Mouse (Mus musculus): ENCODE data around the gene Itk. TPM values are rescaled to one million over a fixed set of nuclear protein-coding genes. Genes with fewer than 3 reads are reported as not detected.

Gene Itk
- polyA plus RNA-seq, 1 experiment = 1.8 TPM

DNA sequence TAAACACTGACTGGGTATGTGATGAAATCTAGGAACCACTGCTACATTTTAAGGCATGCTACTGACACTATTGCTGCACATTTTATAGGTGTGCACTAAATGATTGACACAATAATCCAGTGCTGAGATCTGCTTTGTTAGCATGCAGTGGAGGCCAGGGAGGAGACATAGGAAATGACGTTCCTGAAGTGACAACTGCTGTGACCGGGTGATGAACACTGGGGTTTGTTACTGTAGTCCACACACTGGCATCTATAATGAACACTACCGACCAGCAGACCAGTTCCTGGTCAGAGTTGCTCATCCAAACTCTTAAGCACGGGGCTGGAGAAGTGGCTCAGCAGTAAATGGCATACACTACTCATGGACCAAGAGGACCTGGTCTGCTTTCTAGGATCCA lies 4.1 kb upstream of the Itk start:
- no peaks in the 10 kb centered on the region for H3K36me3 ChIP-seq (ENCODE audit: control insufficient read depth, insufficient read depth, low read length)
- no peaks in the 10 kb centered on the region for H3K4me1 ChIP-seq (ENCODE audit: control insufficient read depth, insufficient read depth, low read length)
- no peak overlapping the region for H3K4me3 ChIP-seq (ENCODE audit: insufficient read depth, low read depth, low read length)
- no peak for DNase-seq
- no peaks in the 10 kb centered on the region for H3K27me3 ChIP-seq (replicated peaks; ENCODE audit: control insufficient read depth, insufficient read depth, low read length)
- 85% methylated on average over 4 of the region's 4 CpGs for WGBS
- H3K27ac ChIP-seq (ENCODE audit: insufficient read depth, low read depth, low read length) = no peak overlapping the region
- no peak for TF ChIP-seq POLR2A (IDR thresholded peaks at IDR 0.05; ENCODE audit: low read depth, low read length)
- TF ChIP-seq CTCF (conservative IDR thresholded peaks at IDR 0.05; ENCODE audit: insufficient read depth, insufficient read length, low read depth, low read length) = no peak

DNA sequence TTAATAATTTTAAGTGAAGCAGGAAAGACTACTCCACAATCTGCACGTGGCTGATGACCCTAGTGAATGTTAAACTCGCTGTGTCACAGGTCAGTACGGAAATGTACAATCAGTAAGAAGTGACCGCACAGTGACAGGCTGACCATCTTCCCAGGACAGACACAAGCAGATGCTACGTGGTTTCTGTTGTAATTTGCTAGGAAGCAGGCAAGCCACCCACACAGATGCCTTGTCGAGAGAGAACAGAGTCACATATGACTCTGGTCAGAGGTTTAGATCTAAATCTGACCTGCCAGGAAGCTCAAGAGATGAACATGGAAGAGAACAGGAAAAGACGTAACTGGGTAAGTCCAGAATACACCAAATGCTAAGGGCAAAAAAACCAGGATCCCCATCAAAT lies 3.6 kb upstream of the Itk start:
- H3K4me1 ChIP-seq (ENCODE audit: control insufficient read depth, insufficient read depth, low read length) = no peaks in the 10 kb centered on the region
- 65% methylated on average over 7 of the region's 7 CpGs for WGBS

DNA sequence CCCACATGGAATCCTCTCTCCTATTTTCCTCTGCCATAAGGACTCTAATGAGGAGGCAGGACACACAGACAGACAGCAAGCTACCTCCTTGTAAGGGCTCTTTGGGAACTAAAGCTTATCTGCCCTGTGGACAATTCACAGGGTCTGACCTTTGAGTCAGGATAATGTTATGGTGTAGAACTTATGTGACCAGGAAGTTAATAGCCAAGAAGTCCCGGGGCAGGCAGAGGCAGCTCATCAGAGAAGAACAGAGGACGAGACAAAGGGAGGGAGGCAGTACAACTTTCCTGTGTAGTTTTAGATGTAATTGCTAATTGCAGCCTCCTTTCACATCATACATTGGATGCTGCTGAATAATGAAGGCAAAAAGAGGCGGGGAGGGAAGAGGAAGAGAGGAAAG lies 1.3 kb upstream of the Itk start:
- Histone ChIP-seq H3K27ac (ENCODE audit: insufficient read depth, low read depth, low read length) (no peak overlapping the region), H3K4me3 (ENCODE audit: insufficient read depth, low read depth, low read length) (no peak overlapping the region), H3K4me1 (ENCODE audit: control insufficient read depth, insufficient read depth, low read length) (no peaks in the 10 kb centered on the region), H3K27me3 (replicated peaks; ENCODE audit: control insufficient read depth, insufficient read depth, low read length) (no peaks in the 10 kb centered on the region), H3K36me3 (ENCODE audit: control insufficient read depth, insufficient read depth, low read length) (no peaks in the 10 kb centered on the region)
- 46% methylated on average over 3 of the region's 3 CpGs for WGBS
- TF ChIP-seq POLR2A (IDR thresholded peaks at IDR 0.05; ENCODE audit: low read depth, low read length) = no peak
- TF ChIP-seq CTCF (conservative IDR thresholded peaks at IDR 0.05; ENCODE audit: insufficient read depth, insufficient read length, low read depth, low read length) = no peak
- DNase-seq = no peak

More for the DNA sequence above, 3.6 kb upstream of the Itk start:
- DNase-seq = no peak
- Histone ChIP-seq H3K27ac (ENCODE audit: insufficient read depth, low read depth, low read length) (no peak overlapping the region), H3K36me3 (ENCODE audit: control insufficient read depth, insufficient read depth, low read length) (no peaks in the 10 kb centered on the region), H3K27me3 (replicated peaks; ENCODE audit: control insufficient read depth, insufficient read depth, low read length) (no peaks in the 10 kb centered on the region), H3K4me3 (ENCODE audit: insufficient read depth, low read depth, low read length) (no peak overlapping the region)
- TF ChIP-seq CTCF (conservative IDR thresholded peaks at IDR 0.05; ENCODE audit: insufficient read depth, insufficient read length, low read depth, low read length) (no peak), POLR2A (IDR thresholded peaks at IDR 0.05; ENCODE audit: low read depth, low read length) (no peak)

DNA sequence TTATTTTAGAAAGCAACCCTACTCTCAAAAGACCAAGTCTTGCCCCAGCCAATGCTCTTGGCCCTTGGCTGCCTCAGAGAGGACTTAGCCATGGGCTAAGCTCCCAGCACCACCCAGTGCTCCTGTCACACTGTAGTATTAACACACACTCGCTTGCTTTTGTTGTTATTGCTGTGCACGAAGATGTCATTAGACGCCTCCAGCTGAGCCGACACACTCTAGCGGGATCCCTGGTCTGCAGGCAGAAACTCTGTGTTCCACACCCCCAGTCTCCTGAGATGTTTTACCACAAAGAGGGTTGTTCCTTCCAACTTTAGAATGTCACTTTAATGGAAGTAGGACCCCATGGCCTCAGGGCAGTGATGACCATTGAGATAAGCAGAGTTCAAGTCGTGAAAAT lies 877 bp downstream of the Itk start:
- Histone ChIP-seq H3K27me3 (replicated peaks; ENCODE audit: control insufficient read depth, insufficient read depth, low read length) (no peaks in the 10 kb centered on the region), H3K4me1 (ENCODE audit: control insufficient read depth, insufficient read depth, low read length) (no peaks in the 10 kb centered on the region), H3K27ac (ENCODE audit: insufficient read depth, low read depth, low read length) (no peak overlapping the region), H3K4me3 (ENCODE audit: insufficient read depth, low read depth, low read length) (no peak overlapping the region), H3K36me3 (ENCODE audit: control insufficient read depth, insufficient read depth, low read length) (no peaks in the 10 kb centered on the region)
- 51% methylated on average over 6 of the region's 6 CpGs for WGBS
- TF ChIP-seq CTCF (conservative IDR thresholded peaks at IDR 0.05; ENCODE audit: insufficient read depth, insufficient read length, low read depth, low read length) = no peak
- no peak for TF ChIP-seq POLR2A (IDR thresholded peaks at IDR 0.05; ENCODE audit: low read depth, low read length)
- no peak for DNase-seq

DNA sequence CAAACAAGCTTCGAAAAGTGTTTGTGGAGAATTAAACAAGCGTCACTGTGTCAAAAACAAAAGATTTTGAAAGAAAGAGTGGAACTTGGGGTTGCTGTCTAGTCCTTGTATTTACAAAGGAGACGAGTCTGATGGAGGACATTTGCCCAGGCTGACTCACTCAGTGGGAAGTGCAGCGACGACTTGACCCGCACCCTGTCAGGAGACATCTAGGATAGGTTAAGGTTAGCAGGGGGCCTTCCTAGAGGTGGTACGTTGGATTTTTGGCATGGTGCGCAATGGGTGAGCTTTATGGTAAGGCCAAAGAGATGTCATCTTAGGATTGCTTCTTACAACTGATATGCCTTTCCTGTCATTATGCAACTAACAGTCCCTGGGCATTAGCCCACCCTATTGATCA lies 2.3 kb downstream of the Itk start:
- no peak for DNase-seq
- WGBS = 91% methylated on average over 8 of the region's 8 CpGs
- H3K4me3 ChIP-seq (ENCODE audit: insufficient read depth, low read depth, low read length) = no peak overlapping the region
- H3K4me1 ChIP-seq (ENCODE audit: control insufficient read depth, insufficient read depth, low read length) = no peaks in the 10 kb centered on the region
- no peaks in the 10 kb centered on the region for H3K36me3 ChIP-seq (ENCODE audit: control insufficient read depth, insufficient read depth, low read length)
- no peak overlapping the region for H3K27ac ChIP-seq (ENCODE audit: insufficient read depth, low read depth, low read length)
- H3K27me3 ChIP-seq (replicated peaks; ENCODE audit: control insufficient read depth, insufficient read depth, low read length) = no peaks in the 10 kb centered on the region
- no peak for TF ChIP-seq CTCF (conservative IDR thresholded peaks at IDR 0.05; ENCODE audit: insufficient read depth, insufficient read length, low read depth, low read length)
- no peak for TF ChIP-seq POLR2A (IDR thresholded peaks at IDR 0.05; ENCODE audit: low read depth, low read length)

DNA sequence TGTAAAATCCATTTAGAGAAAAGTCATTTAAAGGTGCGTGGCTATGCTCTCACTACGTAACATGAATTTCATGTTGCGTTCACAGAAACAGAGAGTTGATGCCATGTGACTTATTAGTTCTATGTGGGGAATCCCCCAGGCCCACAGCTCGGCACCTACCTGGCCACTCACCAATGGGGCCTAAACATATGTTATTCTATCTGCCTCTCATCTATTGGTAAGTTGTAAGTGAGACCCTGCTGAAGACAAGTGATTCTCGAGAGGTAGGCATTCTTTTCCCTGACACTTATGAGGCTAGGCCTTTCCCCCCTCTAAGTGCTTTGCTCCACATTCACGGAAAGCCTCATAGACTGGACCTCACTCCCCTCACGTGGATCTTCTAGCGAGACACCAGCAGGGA lies 2.8 kb downstream of the Itk start:
- Histone ChIP-seq H3K4me1 (ENCODE audit: control insufficient read depth, insufficient read depth, low read length) (no peaks in the 10 kb centered on the region), H3K36me3 (ENCODE audit: control insufficient read depth, insufficient read depth, low read length) (no peaks in the 10 kb centered on the region), H3K27me3 (replicated peaks; ENCODE audit: control insufficient read depth, insufficient read depth, low read length) (no peaks in the 10 kb centered on the region), H3K27ac (ENCODE audit: insufficient read depth, low read depth, low read length) (no peak overlapping the region), H3K4me3 (ENCODE audit: insufficient read depth, low read depth, low read length) (no peak overlapping the region)
- WGBS = 88% methylated on average over 8 of the region's 8 CpGs
- TF ChIP-seq CTCF (conservative IDR thresholded peaks at IDR 0.05; ENCODE audit: insufficient read depth, insufficient read length, low read depth, low read length) = no peak
- TF ChIP-seq POLR2A (IDR thresholded peaks at IDR 0.05; ENCODE audit: low read depth, low read length) = no peak
- no peak for DNase-seq

DNA sequence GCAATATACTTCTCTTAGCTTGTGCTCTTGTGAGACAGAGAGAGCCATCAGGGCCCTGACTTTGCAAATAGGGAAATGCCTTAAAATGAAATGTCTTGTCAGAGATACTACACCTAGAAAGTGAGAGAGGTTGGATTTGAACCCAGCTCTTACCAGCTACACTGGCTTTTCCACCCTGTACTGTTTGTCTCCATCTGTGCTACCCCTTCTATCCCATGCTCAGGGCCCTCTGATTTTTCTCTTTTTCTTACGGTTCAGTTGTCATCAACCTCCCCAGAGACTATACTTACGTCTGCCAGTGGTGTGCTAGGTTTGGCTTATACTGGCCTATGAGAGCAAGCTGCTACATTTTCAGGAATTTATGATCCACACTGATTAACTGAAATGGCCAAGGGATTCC lies 4.4 kb downstream of the Itk start:
- TF ChIP-seq CTCF (conservative IDR thresholded peaks at IDR 0.05; ENCODE audit: insufficient read depth, insufficient read length, low read depth, low read length) (no peak), POLR2A (IDR thresholded peaks at IDR 0.05; ENCODE audit: low read depth, low read length) (no peak)
- Histone ChIP-seq H3K27ac (ENCODE audit: insufficient read depth, low read depth, low read length) (no peak overlapping the region), H3K4me1 (ENCODE audit: control insufficient read depth, insufficient read depth, low read length) (no peaks in the 10 kb centered on the region), H3K36me3 (ENCODE audit: control insufficient read depth, insufficient read depth, low read length) (no peaks in the 10 kb centered on the region), H3K4me3 (ENCODE audit: insufficient read depth, low read depth, low read length) (no peak overlapping the region), H3K27me3 (replicated peaks; ENCODE audit: control insufficient read depth, insufficient read depth, low read length) (no peaks in the 10 kb centered on the region)
- DNase-seq = no peak
- WGBS = 82% methylated on average over 2 of the region's 2 CpGs

DNA sequence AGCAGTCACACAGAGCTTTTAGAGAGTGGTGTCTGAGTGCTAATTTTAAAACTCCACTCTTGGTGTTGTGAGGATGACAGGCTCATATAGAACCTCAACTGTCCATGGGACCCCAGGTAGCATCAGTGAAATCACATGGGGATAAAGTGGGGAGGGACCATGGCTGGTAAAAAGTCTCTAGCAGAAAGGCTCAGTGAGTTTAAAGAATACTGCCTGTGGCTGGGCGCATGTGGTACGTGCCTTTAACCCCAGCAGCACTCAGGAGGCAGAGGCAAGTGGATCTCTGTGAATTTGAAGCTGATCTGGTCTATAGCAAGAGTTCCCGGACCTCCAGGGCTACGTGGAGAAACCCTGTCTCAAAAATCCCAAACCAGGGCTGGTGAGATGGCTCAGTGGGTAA lies 6.8 kb downstream of the Itk start:
- no peak for TF ChIP-seq CTCF (conservative IDR thresholded peaks at IDR 0.05; ENCODE audit: insufficient read depth, insufficient read length, low read depth, low read length)
- no peak for TF ChIP-seq POLR2A (IDR thresholded peaks at IDR 0.05; ENCODE audit: low read depth, low read length)
- no peak for DNase-seq

More for the DNA sequence above, 6.8 kb downstream of the Itk start:
- WGBS = 96% methylated on average over 4 of the region's 4 CpGs
- no peaks in the 10 kb centered on the region for H3K4me1 ChIP-seq (ENCODE audit: control insufficient read depth, insufficient read depth, low read length)
- no peak overlapping the region for H3K4me3 ChIP-seq (ENCODE audit: insufficient read depth, low read depth, low read length)
- no peaks in the 10 kb centered on the region for H3K36me3 ChIP-seq (ENCODE audit: control insufficient read depth, insufficient read depth, low read length)
- no peak overlapping the region for H3K27ac ChIP-seq (ENCODE audit: insufficient read depth, low read depth, low read length)
- H3K27me3 ChIP-seq (replicated peaks; ENCODE audit: control insufficient read depth, insufficient read depth, low read length) = no peaks in the 10 kb centered on the region
